Mouse (Mus musculus) lung, postnatal 4 days (tissue): Measurements from ENCODE around the gene Pdzd9.

Experiments
- DNase-seq, 2 experiments: peaks; one replicate each; pipeline ENCODE4 v3.0.0; 2021

The Pdzd9 gene

GRCm38 (mm10) chr7:120635362-120635781 lies 34.8 kb downstream of the Pdzd9 start:
- DNase-seq: no peak

DNA sequence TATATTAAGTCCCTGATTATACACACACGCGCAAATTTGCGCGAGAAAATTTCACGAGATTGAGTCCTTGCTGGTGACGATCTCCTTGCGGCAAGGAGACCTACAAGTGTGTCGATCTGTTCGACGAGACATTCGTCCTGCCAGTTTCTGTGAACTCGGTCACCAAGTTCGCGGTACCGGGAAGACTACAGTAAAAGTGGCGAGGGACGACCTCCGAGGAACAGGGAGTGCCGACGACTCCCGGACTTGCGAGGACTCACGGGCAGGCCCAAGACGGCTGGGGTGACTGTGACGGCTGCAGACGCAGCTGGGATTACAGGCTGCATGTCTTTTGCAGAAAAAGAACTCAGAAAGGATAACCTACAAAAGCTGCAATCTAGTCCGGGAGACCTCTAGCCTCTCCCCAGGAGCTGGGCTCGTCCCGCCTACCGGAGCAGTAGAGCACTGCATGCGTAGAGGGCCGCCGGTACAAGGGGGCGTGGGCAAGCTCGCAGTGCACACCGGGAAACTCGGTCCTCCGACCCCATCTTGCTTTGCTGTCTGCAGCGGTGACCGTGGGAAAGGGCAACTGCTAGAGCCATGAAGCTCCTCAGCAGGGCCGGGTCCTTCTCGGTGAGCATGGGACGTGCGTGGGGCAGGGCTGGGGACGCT lies 35.3 kb downstream of the Pdzd9 start, which contains the start of gene Uqcrc2:
Gene Uqcrc2 (plus strand): TSS at position 466 of the 651 bp plus-strand sequence.
- peak; percentile 90 for DNase-seq

DNA sequence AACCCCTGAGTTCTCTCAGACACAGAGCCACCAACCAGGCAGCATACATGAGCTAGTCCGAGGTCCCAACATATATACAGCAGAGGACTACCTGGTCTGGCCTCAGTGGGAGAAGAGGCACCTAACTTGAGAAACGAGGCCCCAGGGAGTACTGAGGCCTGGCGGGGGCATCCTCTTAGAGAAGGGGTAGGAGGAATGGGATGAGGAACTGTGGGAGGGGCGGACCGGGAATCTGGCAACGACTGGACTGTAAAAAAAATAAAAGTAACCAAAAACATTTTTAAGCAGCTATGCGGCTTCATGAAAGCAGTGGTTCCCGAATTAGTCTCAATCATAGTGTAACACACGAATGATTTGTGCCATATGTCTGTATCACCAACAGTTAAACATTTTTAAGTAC lies 35.8 kb downstream of the Pdzd9 start:
- no peak for DNase-seq

DNA sequence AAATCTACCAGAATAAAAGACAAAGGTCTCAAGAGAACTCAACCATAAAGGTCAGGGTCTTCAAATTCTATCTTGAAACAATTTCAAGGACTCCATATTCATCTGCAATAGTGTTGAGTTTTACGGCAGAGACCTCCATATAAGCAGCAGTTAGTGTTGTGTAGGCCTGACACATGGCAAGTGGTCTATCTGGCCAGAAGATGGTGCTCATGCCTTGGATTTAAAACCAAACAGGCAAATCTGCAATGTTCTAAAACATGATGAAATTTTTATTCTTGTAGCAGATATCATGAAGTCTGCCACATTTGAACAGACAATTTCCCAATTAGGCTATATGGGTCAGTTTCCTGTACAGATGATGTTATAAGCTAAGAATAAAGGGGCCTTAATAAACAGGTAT lies 37.6 kb downstream of the Pdzd9 start:
- DNase-seq: peak in 1 of 2 experiments; percentile 16

DNA sequence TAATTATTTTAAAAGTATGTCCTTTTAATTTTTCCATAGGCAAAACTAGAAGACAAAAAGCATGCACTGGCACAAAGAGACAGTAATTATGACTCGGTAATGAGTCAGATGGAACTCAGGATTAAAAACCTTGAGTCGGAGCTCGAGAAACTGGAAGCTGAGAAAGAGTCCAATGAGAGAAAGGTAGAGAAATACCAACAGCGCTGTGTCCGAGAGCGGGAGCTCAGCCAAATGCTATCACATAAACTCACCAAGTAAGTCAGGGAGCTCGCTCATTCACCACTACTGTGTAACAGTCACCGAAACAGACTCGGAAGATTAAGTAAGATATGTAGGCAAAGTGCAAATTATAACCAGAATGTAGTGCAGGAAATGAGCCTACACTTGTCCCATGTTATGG lies 49.3 kb downstream of the Pdzd9 start:
- no peak for DNase-seq

GRCm38 (mm10) chr7:120620075-120620771 lies 49.9 kb downstream of the Pdzd9 start:
- no peak for DNase-seq
